Mouse (Mus musculus) heart, postnatal 4 days (tissue): ENCODE results near the gene Ptprk. TPM values are rescaled to one million over a fixed set of nuclear protein-coding genes. Genes with fewer than 3 reads are reported as not detected.

Experiments used
- DNase-seq: peaks from one replicate; pipeline ENCODE4 v3.0.0; 2021
- total RNA-seq, 2 experiments: library from RNA; stranded (reverse); gene quantifications; 2 replicates each; pipeline ENCODE4 v1.2.3; 2021

Gene Ptprk
- total RNA-seq, 2 experiments from 2014 or later = 63.1 to 64.8 TPM

- DNase-seq = no peak
These were observed 361.5 kb downstream of the Ptprk start for GRCm38 (mm10) chr10:28436084-28436483.

- no peak for DNase-seq
These were observed 375.2 kb downstream of the Ptprk start for GRCm38 (mm10) chr10:28449853-28450252.

GRCm38 (mm10) chr10:28450642-28451041 is 376.0 kb downstream of the Ptprk start:
- DNase-seq = no peak

GRCm38 (mm10) chr10:28458027-28458426 is 383.4 kb downstream of the Ptprk start:
- no peak for DNase-seq

- no peak for DNase-seq
These were observed 385.3 kb downstream of the Ptprk start for GRCm38 (mm10) chr10:28459963-28460362.

GRCm38 (mm10) chr10:28463706-28464105 is 389.1 kb downstream of the Ptprk start:
- no peak for DNase-seq

GRCm38 (mm10) chr10:28464766-28465548 is 390.3 kb downstream of the Ptprk start:
- no peak for DNase-seq

GRCm38 (mm10) chr10:28485574-28485973 is 411.0 kb downstream of the Ptprk start:
- DNase-seq = peak; percentile 63

- no peak for DNase-seq
These were observed 416.4 kb downstream of the Ptprk start for GRCm38 (mm10) chr10:28491006-28491405.

- DNase-seq = peak; percentile 61
These were observed 417.6 kb downstream of the Ptprk start for GRCm38 (mm10) chr10:28492206-28492605.

- no peak for DNase-seq
These were observed 418.2 kb downstream of the Ptprk start for GRCm38 (mm10) chr10:28492870-28493269.

GRCm38 (mm10) chr10:28493271-28493861 is 418.7 kb downstream of the Ptprk start:
- DNase-seq = peak; percentile 37

- no peak for DNase-seq
These were observed 423.2 kb downstream of the Ptprk start for GRCm38 (mm10) chr10:28497791-28498190.

GRCm38 (mm10) chr10:28498504-28498903 is 423.9 kb downstream of the Ptprk start:
- DNase-seq = no peak

GRCm38 (mm10) chr10:28513601-28514000 is 439.0 kb downstream of the Ptprk start:
- no peak for DNase-seq

- DNase-seq = no peak
These were observed 441.5 kb downstream of the Ptprk start for GRCm38 (mm10) chr10:28516147-28516546.

GRCm38 (mm10) chr10:28518297-28518696 is 443.7 kb downstream of the Ptprk start:
- DNase-seq = no peak

GRCm38 (mm10) chr10:28519861-28520260 is 445.2 kb downstream of the Ptprk start:
- no peak for DNase-seq

- DNase-seq = peak; percentile 8
These were observed 449.5 kb downstream of the Ptprk start for GRCm38 (mm10) chr10:28523992-28524735.

- DNase-seq = no peak
These were observed 466.0 kb downstream of the Ptprk start for GRCm38 (mm10) chr10:28540595-28540994.

GRCm38 (mm10) chr10:28542754-28543153 is 468.1 kb downstream of the Ptprk start:
- DNase-seq = no peak

GRCm38 (mm10) chr10:28550549-28550948 is 475.9 kb downstream of the Ptprk start:
- no peak for DNase-seq

GRCm38 (mm10) chr10:28552068-28552467 is 477.4 kb downstream of the Ptprk start:
- no peak for DNase-seq
